Mouse (Mus musculus) midbrain, embryonic 12.5 days (tissue): ENCODE measurements around the gene Usmg5. TPM values are rescaled to one million over a fixed set of nuclear protein-coding genes. Genes with fewer than 3 reads are reported as not detected.

ENCODE experiments used
- ATAC-seq: fragments of 200-750 bp; cut with Nextera tagmentation; 2 replicates; pipeline ENCODE4 v1.8.0; 2017; ENCODE audit warnings: low read depth, moderate TSS enrichment, moderate library complexity; ENCODE audit not compliant: low FRiP score
- H3K27ac ChIP-seq: fragments of 300-500 bp; sonication (generic); replicated peaks from 2 replicates; pipeline ENCODE4 v1.5.1; 2016; ENCODE audit warnings: mild to moderate bottlenecking
- H3K27me3 ChIP-seq: fragments of 300-500 bp; sonication (generic); 2 replicates; pipeline ENCODE4 v1.6.1; 2016; ENCODE audit warnings: mild to moderate bottlenecking
- H3K36me3 ChIP-seq: fragments of 300-500 bp; sonication (generic); 2 replicates; pipeline ENCODE4 v1.6.1; 2016
- H3K4me1 ChIP-seq: fragments of 300-500 bp; sonication (generic); 2 replicates; pipeline ENCODE4 v1.6.1; 2016
- H3K4me2 ChIP-seq: fragments of 300-500 bp; sonication (generic); replicated peaks from 2 replicates; pipeline ENCODE4 v1.6.1; 2016; ENCODE audit warnings: mild to moderate bottlenecking, moderate library complexity
- H3K4me3 ChIP-seq: fragments of 300-500 bp; sonication (generic); 2 replicates; pipeline ENCODE4 v1.5.1; 2016; ENCODE audit warnings: mild to moderate bottlenecking
- H3K9ac ChIP-seq: fragments of 300-500 bp; sonication (generic); replicated peaks from 2 replicates; pipeline ENCODE4 v1.6.1; 2016; ENCODE audit warnings: mild to moderate bottlenecking, moderate library complexity
- H3K9me3 ChIP-seq: fragments of 300-500 bp; sonication (generic); 2 replicates; pipeline ENCODE4 v1.6.1; 2016; ENCODE audit warnings: mild to moderate bottlenecking
- WGBS: fragments of 180-500 bp; shearing (Covaris S2); methylation state at CpG from one replicate; pipeline ENCODE4 v1.1.7; 2016; 5-methylcytosine and 5-hydroxymethylcytosine counted together
- polyA plus RNA-seq: library from polyadenylated mRNA; unstranded; fragments of >200 nt; fragmentation: Nextera tagmentation; extraction: Ambion mirVana; gene quantifications from 2 replicates; pipeline ENCODE4 v1.2.1, GENCODE M21; 2016

The Usmg5 gene
- polyA plus RNA-seq, 1 experiment from 2014 or later = 1,249 TPM

- WGBS = 80% methylated on average over 2 of the region's 2 CpGs
- Histone ChIP-seq H3K4me3 (no peak overlapping the region), H3K36me3 (peaks cover 71% of the 10 kb centered on the region)
These were observed 28.2 kb upstream of the Usmg5 start for GRCm38 (mm10) chr19:47118634-47119033.

GRCm38 (mm10) chr19:47104641-47105271, 14.3 kb upstream of the Usmg5 start:
- Histone ChIP-seq H3K9ac (no peak overlapping the region), H3K27me3 (no peaks in the 10 kb centered on the region), H3K4me3 (no peak overlapping the region), H3K4me2 (no peak overlapping the region), H3K27ac (no peak overlapping the region), H3K9me3 (no peaks in the 10 kb centered on the region), H3K36me3 (peaks cover 99% of the 10 kb centered on the region), H3K4me1 (no peaks in the 10 kb centered on the region)
- WGBS = 96% methylated on average over 9 of the region's 9 CpGs
- ATAC-seq = no peak

More at GRCm38 (mm10) chr19:47118634-47119033, 28.2 kb upstream of the Usmg5 start:
- Histone ChIP-seq H3K9me3 (no peaks in the 10 kb centered on the region), H3K4me2 (no peak overlapping the region), H3K9ac (no peak overlapping the region), H3K27ac (no peak overlapping the region), H3K27me3 (no peaks in the 10 kb centered on the region), H3K4me1 (no peaks in the 10 kb centered on the region)
- no peak for ATAC-seq

DNA sequence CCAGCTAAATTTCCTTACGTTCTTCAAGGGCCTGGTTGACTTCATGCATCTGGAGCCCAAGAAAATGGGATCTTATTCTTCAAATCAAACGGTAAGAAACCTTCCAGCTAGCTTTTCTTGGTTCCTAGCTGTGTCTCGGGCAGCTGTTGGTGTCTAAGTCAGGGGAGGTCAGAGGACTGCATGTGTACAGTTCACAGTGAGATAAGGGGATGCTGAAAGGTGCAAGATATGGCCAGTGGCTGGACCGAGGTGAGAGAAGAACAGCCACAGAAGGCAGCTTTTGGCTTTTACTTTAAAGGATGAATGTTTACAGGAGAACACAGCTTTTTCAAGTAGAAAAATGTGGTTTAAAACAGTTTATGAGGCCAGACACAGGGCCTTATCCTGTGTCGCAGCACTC, 10.6 kb upstream of the Usmg5 start:
- no peak for ATAC-seq
- Histone ChIP-seq H3K4me3 (no peak overlapping the region), H3K27me3 (no peaks in the 10 kb centered on the region), H3K9ac (no peak overlapping the region), H3K27ac (no peak overlapping the region), H3K9me3 (no peaks in the 10 kb centered on the region), H3K4me1 (no peaks in the 10 kb centered on the region), H3K4me2 (no peak overlapping the region), H3K36me3 (peaks cover 99% of the 10 kb centered on the region)
- 89% methylated on average over 5 of the region's 5 CpGs for WGBS

DNA sequence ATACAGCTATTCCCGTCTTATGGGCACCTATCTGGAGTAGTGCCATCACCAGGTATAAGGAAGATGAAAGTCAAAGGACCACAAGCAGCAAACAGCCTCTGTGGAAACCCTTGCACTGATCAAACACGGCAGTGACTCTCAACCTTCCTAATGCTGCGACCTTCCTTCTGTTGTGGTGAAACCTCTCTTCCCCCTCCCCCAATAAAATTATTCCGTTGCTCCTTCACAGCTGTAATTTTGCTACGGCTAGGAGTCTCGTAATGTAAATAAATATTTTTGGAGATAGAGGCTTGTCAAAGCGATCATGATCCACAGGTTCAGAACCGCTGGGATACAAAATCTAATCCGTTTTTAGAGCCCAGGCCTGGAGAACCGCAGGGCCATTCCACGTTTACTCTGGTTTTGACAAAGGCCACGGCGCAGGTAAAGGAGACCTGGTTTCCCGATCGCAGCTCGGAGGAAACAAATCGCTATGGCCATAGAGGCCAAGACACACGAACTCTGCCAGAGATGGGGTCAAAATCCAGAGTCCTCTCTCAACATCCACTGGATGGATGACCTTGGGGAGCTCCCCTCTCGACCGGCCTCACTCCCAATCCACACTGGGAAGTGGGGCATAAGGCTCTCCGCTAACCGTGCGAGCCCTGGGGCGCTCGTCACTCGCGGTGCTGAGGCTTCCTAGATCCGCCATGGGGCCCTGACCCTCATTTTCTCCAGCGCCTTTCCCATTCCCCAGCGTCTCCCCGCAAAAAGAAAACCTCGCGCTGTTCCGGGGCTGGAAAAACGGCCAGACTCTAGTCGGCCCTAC, 525 bp downstream of the Usmg5 start:
- Histone ChIP-seq H3K4me1 (peaks cover 15% of the 10 kb centered on the region), H3K9ac (peak overlapping the region; percentile 95), H3K4me2 (peak overlapping the region; percentile 68), H3K27me3 (no peaks in the 10 kb centered on the region), H3K36me3 (peaks cover 26% of the 10 kb centered on the region), H3K4me3 (peak overlapping the region; percentile 91), H3K27ac (peak overlapping the region; percentile 77), H3K9me3 (no peaks in the 10 kb centered on the region)
- peak; percentile 73 for ATAC-seq
- 4% methylated on average over 36 of the region's 36 CpGs for WGBS

GRCm38 (mm10) chr19:47088226-47088625, 2.2 kb downstream of the Usmg5 start:
- H3K4me2 ChIP-seq = no peak overlapping the region
- ATAC-seq = no peak
- no peak overlapping the region for H3K4me3 ChIP-seq
- H3K27ac ChIP-seq = no peak overlapping the region
- no peak overlapping the region for H3K9ac ChIP-seq
- peaks cover 15% of the 10 kb centered on the region for H3K4me1 ChIP-seq
- H3K27me3 ChIP-seq = no peaks in the 10 kb centered on the region
- H3K36me3 ChIP-seq = peaks cover 29% of the 10 kb centered on the region
- H3K9me3 ChIP-seq = no peaks in the 10 kb centered on the region
- WGBS = 90% methylated on average over 3 of the region's 3 CpGs

DNA sequence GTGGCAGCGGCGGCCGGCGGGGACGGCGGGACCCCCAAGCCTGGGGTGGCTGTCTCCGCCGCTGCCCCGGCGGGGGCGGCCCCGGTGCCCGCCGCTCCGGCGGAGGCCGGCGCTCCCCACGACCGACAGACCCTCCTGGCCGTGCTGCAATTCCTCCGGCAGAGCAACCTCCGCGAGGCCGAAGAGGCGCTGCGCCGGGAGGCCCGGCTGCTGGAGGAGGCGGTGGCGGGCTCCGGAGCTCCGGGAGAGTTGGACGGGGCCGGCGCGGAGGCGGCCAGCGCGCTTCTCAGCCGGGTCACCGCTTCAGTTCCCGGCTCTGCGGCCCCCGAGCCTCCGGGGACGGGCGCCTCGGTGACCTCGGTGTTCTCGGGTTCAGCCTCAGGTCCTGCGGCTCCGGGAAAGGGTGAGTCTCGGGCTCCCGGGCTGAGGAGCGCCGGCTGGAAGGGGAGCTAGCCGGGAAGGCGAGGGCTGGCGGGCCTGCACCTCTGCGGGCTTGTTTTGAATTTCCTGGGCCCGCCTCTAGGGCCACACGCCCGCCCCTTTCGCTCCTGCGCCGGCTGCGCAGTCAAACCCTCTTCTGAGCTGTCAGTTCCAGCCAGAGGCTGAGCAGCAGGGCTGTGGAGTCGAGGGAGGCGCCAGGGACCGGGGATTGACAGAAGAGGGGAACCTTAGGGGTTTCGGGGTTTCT, 22.4 kb downstream of the Usmg5 start:
- H3K4me3 ChIP-seq = peak overlapping the region; percentile 99
- H3K4me2 ChIP-seq = peak overlapping the region; percentile 69
- peaks cover 11% of the 10 kb centered on the region for H3K4me1 ChIP-seq
- peak; percentile 86 for ATAC-seq
- H3K27me3 ChIP-seq = no peaks in the 10 kb centered on the region
- no peaks in the 10 kb centered on the region for H3K9me3 ChIP-seq
- WGBS = under 1% methylated on average over 57 of the region's 72 CpGs
- peak overlapping the region; percentile 91 for H3K27ac ChIP-seq
- peak overlapping the region; percentile 96 for H3K9ac ChIP-seq
- H3K36me3 ChIP-seq = peaks cover 26% of the 10 kb centered on the region

DNA sequence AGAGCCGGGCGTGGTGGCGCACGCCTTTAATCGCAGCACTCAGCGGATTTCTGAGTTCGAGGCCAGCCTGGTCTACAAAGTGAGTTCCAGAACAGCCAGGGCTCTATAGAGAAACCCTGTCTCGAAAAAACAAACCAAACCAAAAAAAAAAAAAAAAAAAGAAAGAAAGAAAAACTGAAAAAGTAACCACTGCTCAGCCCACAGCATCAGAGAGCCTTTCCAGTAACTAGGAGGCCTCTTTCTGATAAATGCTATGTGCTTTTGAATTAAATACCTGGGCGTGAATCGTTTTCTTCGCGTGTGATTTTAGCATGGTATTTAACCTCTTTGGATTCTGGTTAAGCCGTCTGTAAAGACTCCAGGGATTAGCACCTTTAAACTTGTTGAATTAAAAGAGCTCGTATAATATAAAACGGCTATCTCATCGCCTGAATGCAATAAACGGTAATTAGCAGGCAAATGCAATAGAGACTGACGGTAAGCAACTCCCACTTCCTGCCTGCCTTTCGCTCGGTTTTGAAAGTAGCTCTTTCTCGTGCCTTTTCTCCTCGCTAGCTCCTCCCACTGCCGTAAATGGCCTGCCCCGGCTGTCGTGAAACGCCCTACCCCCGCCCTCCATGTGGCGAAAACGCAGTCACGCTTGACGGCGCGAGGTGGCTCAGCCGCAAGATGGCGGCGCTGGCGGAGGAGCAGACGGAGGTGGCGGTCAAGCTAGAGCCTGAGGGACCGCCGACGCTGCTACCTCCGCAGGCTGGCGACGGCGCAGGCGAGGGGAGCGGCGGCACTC, 23.2 kb downstream of the Usmg5 start, which contains the start of gene Taf5:
Gene Taf5 (plus strand): TSS at position 651 of the 787 bp plus-strand sequence.
- Histone ChIP-seq H3K4me2 (peak within 1 kb of the TSS; percentile 69), H3K27ac (peak within 1 kb of the TSS; percentile 91), H3K4me3 (peak within 1 kb of the TSS; percentile 99), H3K36me3 (peaks cover 18% of the 10 kb centered on the region), H3K9ac (peak within 1 kb of the TSS; percentile 96), H3K27me3 (no peaks in the 10 kb centered on the region), H3K9me3 (no peaks in the 10 kb centered on the region), H3K4me1 (peaks cover 11% of the 10 kb centered on the region)
- WGBS = 11% methylated on average over 49 of the region's 49 CpGs
- ATAC-seq = peak; percentile 83

DNA sequence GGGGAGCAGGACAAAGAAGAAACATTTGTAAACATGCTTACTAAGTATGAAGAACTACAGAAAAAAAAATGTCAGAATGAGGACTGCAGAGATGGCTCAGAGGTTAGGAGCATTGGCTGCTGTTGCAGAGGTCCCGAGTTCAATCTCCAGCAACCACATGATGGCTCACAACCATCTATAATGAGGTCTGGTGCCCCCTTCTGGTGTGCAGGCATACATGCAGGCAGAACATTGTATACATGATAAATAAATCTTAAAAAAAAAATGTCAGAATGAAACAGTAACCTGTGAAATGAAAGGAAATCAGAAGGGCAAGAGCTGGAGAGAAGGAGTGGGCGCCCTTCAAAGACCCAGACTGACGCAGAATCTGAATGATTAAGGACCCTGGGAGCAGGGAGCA, 24.6 kb downstream of the Usmg5 start:
- peaks cover 4% of the 10 kb centered on the region; the same call in 1 of the 2 replicates for H3K36me3 ChIP-seq
- no peak overlapping the region for H3K4me2 ChIP-seq
- H3K9me3 ChIP-seq = no peaks in the 10 kb centered on the region
- peaks cover 11% of the 10 kb centered on the region for H3K4me1 ChIP-seq
- no peak overlapping the region for H3K9ac ChIP-seq
- 95% methylated on average over 3 of the region's 3 CpGs for WGBS
- H3K27me3 ChIP-seq = no peaks in the 10 kb centered on the region
- no peak overlapping the region for H3K4me3 ChIP-seq
- H3K27ac ChIP-seq = no peak overlapping the region
- no peak for ATAC-seq

GRCm38 (mm10) chr19:47057684-47058083, 32.8 kb downstream of the Usmg5 start:
- no peaks in the 10 kb centered on the region for H3K27me3 ChIP-seq
- no peak overlapping the region for H3K4me3 ChIP-seq

DNA sequence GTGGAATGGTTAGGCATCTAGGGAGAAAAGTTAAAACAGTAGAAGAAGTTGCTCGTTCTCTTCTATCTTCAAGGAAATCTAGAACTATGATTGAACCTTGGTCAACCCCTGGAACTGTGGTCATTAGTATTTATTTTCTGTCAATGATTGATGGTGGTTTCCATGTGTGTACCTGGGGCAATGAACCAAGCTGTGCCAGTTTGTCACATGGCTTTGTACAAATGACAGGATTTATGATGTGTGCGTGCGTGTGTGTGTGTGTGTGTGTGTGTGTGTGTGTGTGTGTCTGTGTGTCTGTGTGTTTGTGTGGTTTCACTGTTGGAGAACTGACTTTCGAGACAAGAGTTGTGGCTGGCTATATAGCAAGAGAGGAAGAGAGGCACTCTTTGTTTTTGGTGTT, 37.0 kb downstream of the Usmg5 start:
- H3K4me1 ChIP-seq = peaks cover 18% of the 10 kb centered on the region
- H3K9me3 ChIP-seq = no peaks in the 10 kb centered on the region
- H3K36me3 ChIP-seq = no peaks in the 10 kb centered on the region
- H3K4me3 ChIP-seq = no peak overlapping the region
- ATAC-seq = no peak
- no peak overlapping the region for H3K27ac ChIP-seq
- WGBS = 87% methylated on average over 4 of the region's 4 CpGs
- no peaks in the 10 kb centered on the region for H3K27me3 ChIP-seq
- no peak overlapping the region for H3K9ac ChIP-seq
- no peak overlapping the region for H3K4me2 ChIP-seq

More at GRCm38 (mm10) chr19:47057684-47058083, 32.8 kb downstream of the Usmg5 start:
- 73% methylated on average over 1 of the region's 1 CpGs for WGBS
- no peak overlapping the region for H3K9ac ChIP-seq
- no peak for ATAC-seq
- H3K9me3 ChIP-seq = no peaks in the 10 kb centered on the region
- H3K4me2 ChIP-seq = no peak overlapping the region
- H3K27ac ChIP-seq = no peak overlapping the region
- H3K36me3 ChIP-seq = no peaks in the 10 kb centered on the region
- H3K4me1 ChIP-seq = no peaks in the 10 kb centered on the region

GRCm38 (mm10) chr19:47052927-47053326, 37.5 kb downstream of the Usmg5 start:
- Histone ChIP-seq H3K9ac (no peak overlapping the region), H3K4me2 (no peak overlapping the region), H3K36me3 (no peaks in the 10 kb centered on the region), H3K27me3 (no peaks in the 10 kb centered on the region), H3K4me1 (peaks cover 18% of the 10 kb centered on the region), H3K4me3 (no peak overlapping the region), H3K9me3 (no peaks in the 10 kb centered on the region), H3K27ac (no peak overlapping the region)
- ATAC-seq = no peak
- WGBS = 82% methylated on average over 4 of the region's 4 CpGs
